Mouse (Mus musculus) liver, adult 2 months (tissue): ENCODE results near the gene Spata22.
"Not testable (repeated sequence)": the region's sequence is repeated elsewhere in the genome, so short reads cannot be mapped to it uniquely, and the experiment has no call there.

Experiments used
- CTCF ChIP-seq: fragments of 200-500 bp; IDR thresholded peaks from 2 replicates; pipeline ENCODE4 v1.5.1; 2011; ENCODE audit warnings: low read depth, low read length, control low read depth
- POLR2A ChIP-seq: fragments of 200-500 bp; IDR thresholded peaks from 2 replicates; pipeline ENCODE4 v1.6.1; 2011; ENCODE audit warnings: low read length, control low read depth; ENCODE audit not compliant: insufficient read depth; ENCODE audit errors: extremely low read depth

- not testable (repeated sequence) for TF ChIP-seq POLR2A, CTCF
These were observed 8.5 kb upstream of the Spata22 start for GRCm38 (mm10) chr11:73321064-73321463.
